Mouse (Mus musculus): ENCODE results near the gene Prrx1. TPM values are rescaled to one million over a fixed set of nuclear protein-coding genes. Genes with fewer than 3 reads are reported as not detected.

Prrx1 gene
- polyA plus RNA-seq, 1 experiment from 2014 or later: 14.2 TPM

- Histone ChIP-seq H3K4me2 (no peak overlapping the region), H3K27ac (ENCODE audit: low read depth, low read length) (no peak overlapping the region), H3K4me3 (ENCODE audit: low read depth, low read length) (no peak overlapping the region), H3K9me3 (ENCODE audit: control insufficient read depth, low read length) (no peaks in the 10 kb centered on the region), H3K9ac (ENCODE audit: low read length) (no peak overlapping the region), H3K4me1 (ENCODE audit: control insufficient read depth, insufficient read depth, low read length) (peaks cover 16% of the 10 kb centered on the region), H3K27me3 (ENCODE audit: control insufficient read depth, insufficient read depth, low read length) (peaks cover 40% of the 10 kb centered on the region), H3K36me3 (ENCODE audit: control insufficient read depth, insufficient read depth, low read length) (no peaks in the 10 kb centered on the region)
- ATAC-seq (ENCODE audit: low FRiP score): no peak
- DNase-seq (ENCODE audit: low spot score, missing footprints): peak; percentile 86
- 31% methylated on average over 1 of the region's 1 CpGs for WGBS
These were observed 7.6 kb downstream of the Prrx1 start for GRCm38 (mm10) chr1:163305956-163306355.

GRCm38 (mm10) chr1:163304837-163305236 lies 8.7 kb downstream of the Prrx1 start:
- 96% methylated on average over 3 of the region's 3 CpGs for WGBS
- Histone ChIP-seq H3K4me1 (ENCODE audit: control insufficient read depth, insufficient read depth, low read length) (peaks cover 16% of the 10 kb centered on the region), H3K4me2 (no peak overlapping the region), H3K27ac (ENCODE audit: low read depth, low read length) (no peak overlapping the region), H3K4me3 (ENCODE audit: low read depth, low read length) (no peak overlapping the region), H3K9ac (ENCODE audit: low read length) (no peak overlapping the region), H3K27me3 (ENCODE audit: control insufficient read depth, insufficient read depth, low read length) (peaks cover 29% of the 10 kb centered on the region), H3K9me3 (ENCODE audit: control insufficient read depth, low read length) (no peaks in the 10 kb centered on the region), H3K36me3 (ENCODE audit: control insufficient read depth, insufficient read depth, low read length) (no peaks in the 10 kb centered on the region)
- ATAC-seq (ENCODE audit: low FRiP score): no peak
- no peak for DNase-seq (ENCODE audit: low spot score, missing footprints)

GRCm38 (mm10) chr1:163302292-163302691 lies 11.2 kb downstream of the Prrx1 start:
- Histone ChIP-seq H3K27ac (ENCODE audit: low read depth, low read length) (no peak overlapping the region), H3K4me1 (ENCODE audit: control insufficient read depth, insufficient read depth, low read length) (no peaks in the 10 kb centered on the region), H3K27me3 (ENCODE audit: control insufficient read depth, insufficient read depth, low read length) (peaks cover 4% of the 10 kb centered on the region; the same call in 1 of the 2 replicates), H3K9me3 (ENCODE audit: control insufficient read depth, low read length) (no peaks in the 10 kb centered on the region), H3K4me3 (ENCODE audit: low read depth, low read length) (no peak overlapping the region), H3K9ac (ENCODE audit: low read length) (no peak overlapping the region), H3K4me2 (no peak overlapping the region), H3K36me3 (ENCODE audit: control insufficient read depth, insufficient read depth, low read length) (no peaks in the 10 kb centered on the region)
- WGBS: 38% methylated on average over 6 of the region's 6 CpGs
- no peak for ATAC-seq (ENCODE audit: low FRiP score)
- DNase-seq (ENCODE audit: low spot score, missing footprints): no peak

GRCm38 (mm10) chr1:163293152-163293551 lies 20.4 kb downstream of the Prrx1 start:
- no peak overlapping the region for H3K9ac ChIP-seq (ENCODE audit: low read length)
- no peak overlapping the region for H3K4me2 ChIP-seq
- H3K4me1 ChIP-seq (ENCODE audit: control insufficient read depth, insufficient read depth, low read length): no peaks in the 10 kb centered on the region
- no peaks in the 10 kb centered on the region for H3K27me3 ChIP-seq (ENCODE audit: control insufficient read depth, insufficient read depth, low read length)
- ATAC-seq (ENCODE audit: low FRiP score): no peak
- no peak overlapping the region for H3K27ac ChIP-seq (ENCODE audit: low read depth, low read length)
- DNase-seq (ENCODE audit: low spot score, missing footprints): no peak
- no peaks in the 10 kb centered on the region for H3K36me3 ChIP-seq (ENCODE audit: control insufficient read depth, insufficient read depth, low read length)
- 87% methylated on average over 4 of the region's 4 CpGs for WGBS
- no peaks in the 10 kb centered on the region for H3K9me3 ChIP-seq (ENCODE audit: control insufficient read depth, low read length)
- no peak overlapping the region for H3K4me3 ChIP-seq (ENCODE audit: low read depth, low read length)

- Histone ChIP-seq H3K36me3 (ENCODE audit: control insufficient read depth, insufficient read depth, low read length) (no peaks in the 10 kb centered on the region), H3K27ac (ENCODE audit: low read depth, low read length) (no peak overlapping the region), H3K9ac (ENCODE audit: low read length) (no peak overlapping the region), H3K9me3 (ENCODE audit: control insufficient read depth, low read length) (no peaks in the 10 kb centered on the region), H3K27me3 (ENCODE audit: control insufficient read depth, insufficient read depth, low read length) (no peaks in the 10 kb centered on the region), H3K4me1 (ENCODE audit: control insufficient read depth, insufficient read depth, low read length) (no peaks in the 10 kb centered on the region), H3K4me2 (no peak overlapping the region), H3K4me3 (ENCODE audit: low read depth, low read length) (no peak overlapping the region)
- 88% methylated on average over 2 of the region's 2 CpGs for WGBS
- ATAC-seq (ENCODE audit: low FRiP score) (no peak), DNase-seq (ENCODE audit: low spot score, missing footprints) (no peak)
These were observed 21.6 kb downstream of the Prrx1 start for GRCm38 (mm10) chr1:163291925-163292324.

- DNase-seq (ENCODE audit: low spot score, missing footprints) (no peak), ATAC-seq (ENCODE audit: low FRiP score) (no peak)
- Histone ChIP-seq H3K27me3 (ENCODE audit: control insufficient read depth, insufficient read depth, low read length) (no peaks in the 10 kb centered on the region), H3K4me3 (ENCODE audit: low read depth, low read length) (no peak overlapping the region), H3K4me1 (ENCODE audit: control insufficient read depth, insufficient read depth, low read length) (no peaks in the 10 kb centered on the region), H3K9ac (ENCODE audit: low read length) (no peak overlapping the region), H3K27ac (ENCODE audit: low read depth, low read length) (no peak overlapping the region), H3K9me3 (ENCODE audit: control insufficient read depth, low read length) (no peaks in the 10 kb centered on the region), H3K36me3 (ENCODE audit: control insufficient read depth, insufficient read depth, low read length) (no peaks in the 10 kb centered on the region), H3K4me2 (no peak overlapping the region)
- 91% methylated on average over 7 of the region's 7 CpGs for WGBS
These were observed 24.4 kb downstream of the Prrx1 start for GRCm38 (mm10) chr1:163289131-163289530.

- Histone ChIP-seq H3K36me3 (ENCODE audit: control insufficient read depth, insufficient read depth, low read length) (no peaks in the 10 kb centered on the region), H3K9ac (ENCODE audit: low read length) (no peak overlapping the region), H3K27me3 (ENCODE audit: control insufficient read depth, insufficient read depth, low read length) (no peaks in the 10 kb centered on the region), H3K4me2 (no peak overlapping the region), H3K4me3 (ENCODE audit: low read depth, low read length) (no peak overlapping the region), H3K4me1 (ENCODE audit: control insufficient read depth, insufficient read depth, low read length) (no peaks in the 10 kb centered on the region; the same call in 1 of the 2 replicates), H3K9me3 (ENCODE audit: control insufficient read depth, low read length) (no peaks in the 10 kb centered on the region), H3K27ac (ENCODE audit: low read depth, low read length) (no peak overlapping the region)
- 59% methylated on average over 1 of the region's 1 CpGs for WGBS
- DNase-seq (ENCODE audit: low spot score, missing footprints) (no peak), ATAC-seq (ENCODE audit: low FRiP score) (no peak)
These were observed 28.0 kb downstream of the Prrx1 start for GRCm38 (mm10) chr1:163285539-163285938.

- H3K4me1 ChIP-seq (ENCODE audit: control insufficient read depth, insufficient read depth, low read length): no peaks in the 10 kb centered on the region; the same call in 1 of the 2 replicates
- no peaks in the 10 kb centered on the region for H3K36me3 ChIP-seq (ENCODE audit: control insufficient read depth, insufficient read depth, low read length)
- no peak for DNase-seq (ENCODE audit: low spot score, missing footprints)
- no peak overlapping the region for H3K27ac ChIP-seq (ENCODE audit: low read depth, low read length)
- no peak for ATAC-seq (ENCODE audit: low FRiP score)
- no peak overlapping the region for H3K4me3 ChIP-seq (ENCODE audit: low read depth, low read length)
- no peaks in the 10 kb centered on the region for H3K27me3 ChIP-seq (ENCODE audit: control insufficient read depth, insufficient read depth, low read length)
- H3K9ac ChIP-seq (ENCODE audit: low read length): no peak overlapping the region
- no peak overlapping the region for H3K4me2 ChIP-seq
- 24% methylated on average over 3 of the region's 3 CpGs for WGBS
- no peaks in the 10 kb centered on the region for H3K9me3 ChIP-seq (ENCODE audit: control insufficient read depth, low read length)
These were observed 28.4 kb downstream of the Prrx1 start for GRCm38 (mm10) chr1:163285136-163285535.

- WGBS: 87% methylated on average over 9 of the region's 9 CpGs
- no peaks in the 10 kb centered on the region for H3K36me3 ChIP-seq (ENCODE audit: control insufficient read depth, insufficient read depth, low read length)
- ATAC-seq (ENCODE audit: low FRiP score): no peak
These were observed 29.4 kb downstream of the Prrx1 start for GRCm38 (mm10) chr1:163283980-163284635.

More at GRCm38 (mm10) chr1:163283980-163284635, 29.4 kb downstream of the Prrx1 start:
- no peak for DNase-seq (ENCODE audit: low spot score, missing footprints)
- Histone ChIP-seq H3K4me3 (ENCODE audit: low read depth, low read length) (no peak overlapping the region), H3K9me3 (ENCODE audit: control insufficient read depth, low read length) (no peaks in the 10 kb centered on the region), H3K4me2 (no peak overlapping the region), H3K27me3 (ENCODE audit: control insufficient read depth, insufficient read depth, low read length) (no peaks in the 10 kb centered on the region), H3K4me1 (ENCODE audit: control insufficient read depth, insufficient read depth, low read length) (no peaks in the 10 kb centered on the region; the same call in 1 of the 2 replicates), H3K27ac (ENCODE audit: low read depth, low read length) (no peak overlapping the region), H3K9ac (ENCODE audit: low read length) (no peak overlapping the region)
